Mouse (Mus musculus) lung, postnatal 14 days (tissue): ENCODE measurements at regions not wholly inside any gene's neighbourhood (a gene's known extent, or its start where the extent isn't known, plus 50 kb on each side); places are given as distances from the start of the nearest gene placed in this dataset.

ENCODE experiments used
- DNase-seq: peaks from one replicate; pipeline ENCODE4 v3.0.0; 2021

DNA sequence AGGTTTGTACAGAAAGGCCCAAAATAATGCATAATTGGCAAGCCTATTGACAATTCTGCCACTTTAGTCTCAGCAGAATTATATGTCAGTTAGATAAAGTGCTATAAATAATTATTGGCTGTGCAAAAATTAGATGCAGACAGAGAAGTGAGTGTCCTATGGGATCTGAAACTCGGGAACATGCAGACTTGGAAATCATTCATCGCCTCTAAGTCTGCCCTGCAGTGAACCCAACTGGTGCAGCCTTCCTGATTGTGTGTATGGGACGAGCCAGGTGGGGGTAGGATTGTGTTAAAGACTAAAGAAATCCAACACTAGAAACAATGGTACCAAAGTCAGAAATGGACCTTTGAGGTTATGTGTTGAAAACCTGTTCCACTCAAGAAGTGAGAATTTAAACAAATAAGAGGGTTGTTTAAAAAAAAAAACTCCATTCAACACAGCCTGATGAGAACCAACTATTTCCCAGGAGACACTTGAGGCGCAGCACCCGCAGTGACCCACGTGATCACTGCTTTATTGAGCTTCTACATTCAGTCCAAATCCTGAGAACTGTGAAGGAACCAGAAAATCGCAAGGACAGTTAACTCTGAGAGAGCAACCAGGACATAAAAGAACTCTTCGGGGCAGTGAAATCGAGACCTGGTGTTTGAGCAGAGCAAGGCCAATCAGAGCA is 57.4 kb upstream of the Acsl1 start:
- no peak for DNase-seq

DNA sequence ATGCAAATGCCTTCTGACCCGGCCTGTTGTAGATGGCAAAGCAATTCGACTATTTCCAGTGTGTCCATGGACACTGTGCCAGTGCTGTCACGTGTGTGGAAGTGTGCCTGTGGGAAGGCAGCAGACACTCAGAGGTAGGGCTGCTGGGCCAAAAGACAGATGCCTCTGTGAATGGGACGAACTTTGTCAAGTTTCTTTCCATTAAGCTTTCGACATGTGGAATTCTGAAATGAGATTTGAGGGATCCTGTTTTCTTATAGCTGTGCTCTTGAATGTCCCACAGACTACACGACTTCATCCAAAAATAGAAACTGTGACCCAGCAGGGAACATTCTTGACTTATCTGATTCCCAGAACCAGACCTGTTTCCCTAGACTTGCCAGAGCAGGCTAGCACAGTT is 56.0 kb upstream of the Acsl1 start:
- no peak for DNase-seq

DNA sequence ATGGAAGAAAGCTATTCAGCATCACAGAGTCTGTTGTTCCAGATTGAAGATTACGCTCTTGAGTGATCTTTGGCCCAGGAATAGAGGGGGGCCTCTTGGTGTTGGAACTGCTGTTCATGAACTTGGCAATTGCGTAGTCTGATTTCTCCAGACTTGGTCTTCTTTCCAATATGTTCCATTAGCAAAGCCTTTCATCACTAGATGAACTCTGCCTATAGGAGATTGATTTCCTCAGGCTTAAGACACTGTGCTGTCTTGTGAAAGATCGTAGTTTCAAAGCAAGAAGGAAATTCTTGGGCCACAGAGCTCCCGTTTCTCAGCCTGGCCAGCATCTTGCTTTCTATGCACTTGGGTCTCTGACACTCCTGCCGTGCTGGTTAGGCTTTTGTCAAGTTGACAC is 51.4 kb upstream of the Acsl1 start:
- no peak for DNase-seq

DNA sequence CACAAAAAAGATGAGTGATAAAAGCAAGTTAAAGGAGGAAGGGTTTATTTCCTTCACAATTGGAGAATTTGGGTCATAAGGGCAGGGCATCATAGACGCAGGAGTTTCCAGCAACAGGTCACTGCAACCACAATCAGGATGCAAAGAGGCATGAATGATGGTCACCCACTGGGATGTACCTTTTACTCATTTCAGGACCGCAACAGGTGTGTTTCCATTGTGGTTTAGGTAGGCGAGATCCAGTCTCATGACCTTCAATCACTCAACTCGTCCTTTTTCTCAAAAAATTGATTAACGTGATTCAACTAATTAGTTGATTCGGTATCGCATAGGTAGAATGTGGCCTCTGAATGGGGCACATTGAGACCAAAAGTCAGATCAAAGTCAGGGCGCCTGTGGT is 50.4 kb upstream of the Acsl1 start:
- no peak for DNase-seq
